7 mouse cellular contexts compared by ENCODE assay signal in genomic region chr1:135778780-135779535, GRCm38 (mm10). TPM values are rescaled to one million over a fixed set of nuclear protein-coding genes. Genes with fewer than 3 reads are reported as not detected.
DNase-seq lines count a peak whose midpoint lies in the region; ATAC-seq lines count a peak whose summit lies in the region.

Gene Tnni1 (plus strand): TSS chr1:135779434.

- H3K36me3 ChIP-seq in embryonic facial prominence, embryonic 11.5 days (replicated peaks; ENCODE audit: control insufficient read depth, insufficient read depth, low read depth, low read length) = no peaks in the 10 kb centered on the region
- no peaks in the 10 kb centered on the region for H3K36me3 ChIP-seq in heart, embryonic 16.5 days (ENCODE audit: control insufficient read depth, insufficient read depth)

- peak within 1 kb of the TSS; percentile 39; the same call in 1 of the 2 replicates for H3K9ac ChIP-seq in embryonic facial prominence, embryonic 11.5 days (replicated peaks; ENCODE audit: low read length)
- H3K9ac ChIP-seq in heart, embryonic 16.5 days (ENCODE audit: low read length) = no peak within 1 kb of the TSS

- peak; percentile 29 for DNase-seq in left cerebral cortex, postnatal 4 days
- DNase-seq in left cerebral cortex, adult 11 months (ENCODE audit: low spot score) = no peak
- peak; percentile 43 for DNase-seq in embryonic facial prominence, embryonic 11.5 days (ENCODE audit: low spot score)
- peak; percentile 45 for DNase-seq in lung, postnatal 36 days
- peak; percentile 28 to 44 for DNase-seq in thymus, postnatal 10 days (ENCODE audit: low spot score in 2 of 2)

- H3K27me3 ChIP-seq in embryonic facial prominence, embryonic 11.5 days (ENCODE audit: control insufficient read depth, insufficient read depth, low read length) = no peaks in the 10 kb centered on the region
- no peaks in the 10 kb centered on the region for H3K27me3 ChIP-seq in heart, embryonic 16.5 days (ENCODE audit: control insufficient read depth, insufficient read depth, low read length)

- WGBS in embryonic facial prominence, embryonic 11.5 days = 27% methylated on average over 22 of the region's 22 CpGs
- 24% methylated on average over 22 of the region's 22 CpGs for WGBS in heart, embryonic 16.5 days

- peak within 1 kb of the TSS; percentile 32; the same call in 1 of the 2 replicates for H3K27ac ChIP-seq in embryonic facial prominence, embryonic 11.5 days (replicated peaks; ENCODE audit: low read depth, low read length)
- peak within 1 kb of the TSS; percentile 47 for H3K27ac ChIP-seq in heart, embryonic 16.5 days (ENCODE audit: low read length)

- intact Hi-C loops in left cerebral cortex, postnatal 4 days (cut with DNase I) = no loop called here

- no peaks in the 10 kb centered on the region for H3K9me3 ChIP-seq in embryonic facial prominence, embryonic 11.5 days (replicated peaks; ENCODE audit: control insufficient read depth, low read length)
- H3K9me3 ChIP-seq in heart, embryonic 16.5 days (replicated peaks; ENCODE audit: control insufficient read depth, low read length) = no peaks in the 10 kb centered on the region

- ATAC-seq in embryonic facial prominence, embryonic 11.5 days (replicated peaks; ENCODE audit: insufficient number of reproducible peaks, low FRiP score, low TSS enrichment, low read depth) = 0 out of 2 replicates have a peak, but pooled peaks have one; percentile 32
- ATAC-seq in heart, embryonic 16.5 days (replicated peaks; ENCODE audit: extremely low read depth, insufficient read depth, low FRiP score) = peak; percentile 46
- ATAC-seq in erythroid progenitor cell, adult 5-6 weeks (replicated peaks; ENCODE audit: low FRiP score, poor library complexity, severe bottlenecking) = no peak

- H3K4me2 ChIP-seq in embryonic facial prominence, embryonic 11.5 days (ENCODE audit: low read depth, low read length) = peak within 1 kb of the TSS; percentile 17
- peak within 1 kb of the TSS; percentile 5; the same call in 1 of the 2 replicates for H3K4me2 ChIP-seq in heart, embryonic 16.5 days (ENCODE audit: low read depth, low read length)

- peaks cover 5% of the 10 kb centered on the region for H3K4me1 ChIP-seq in embryonic facial prominence, embryonic 11.5 days (ENCODE audit: control insufficient read depth, insufficient read depth, low read length)
- H3K4me1 ChIP-seq in heart, embryonic 16.5 days (ENCODE audit: control insufficient read depth, insufficient read depth, low read length) = peaks cover 22% of the 10 kb centered on the region

- H3K4me3 ChIP-seq in embryonic facial prominence, embryonic 11.5 days (ENCODE audit: low read depth, low read length) = no peak within 1 kb of the TSS
- no peak within 1 kb of the TSS for H3K4me3 ChIP-seq in heart, embryonic 16.5 days (ENCODE audit: low read length)

RNA-seq across cellular contexts. Expression of gene Tnni1, which starts in this region (rescaled TPM):
- not detected for total RNA-seq in left cerebral cortex, postnatal 4 days (2021)
- polyA plus RNA-seq in embryonic facial prominence, embryonic 11.5 days (2014; fragmentation: Nextera tagmentation; extraction: Ambion mirVana) = 12.5 and 19.1 TPM in 2 replicates
- 4,265 and 4,826 TPM in 2 replicates for polyA plus RNA-seq in heart, embryonic 16.5 days (2015; fragmentation: Nextera tagmentation; extraction: Ambion mirVana)
- not detected in 2 replicates for total RNA-seq in erythroid progenitor cell, adult 5-6 weeks (2015; ENCODE audit: low replicate concordance)
- total RNA-seq in erythroid progenitor cell, adult 5-6 weeks (2017; ENCODE audit: low replicate concordance) = not detected in 2 replicates

Comparison
In these comparisons a context has a peak if more than half of its experiments do, and no peak if none do; other contexts are left out.
1. RNA of gene Tnni1 (polyA plus RNA-seq): 4,265 to 4,826 TPM in heart, embryonic 16.5 days; 12.5 to 19.1 TPM in embryonic facial prominence, embryonic 11.5 days; every median in the first group is over 100 times any median in the second.
2. Peak in DNase-seq in left cerebral cortex, postnatal 4 days; RNA of the gene not detected or under 1 TPM.